Comparison of ENCODE assay signal across 9 mouse cellular contexts in the genomic region with DNA sequence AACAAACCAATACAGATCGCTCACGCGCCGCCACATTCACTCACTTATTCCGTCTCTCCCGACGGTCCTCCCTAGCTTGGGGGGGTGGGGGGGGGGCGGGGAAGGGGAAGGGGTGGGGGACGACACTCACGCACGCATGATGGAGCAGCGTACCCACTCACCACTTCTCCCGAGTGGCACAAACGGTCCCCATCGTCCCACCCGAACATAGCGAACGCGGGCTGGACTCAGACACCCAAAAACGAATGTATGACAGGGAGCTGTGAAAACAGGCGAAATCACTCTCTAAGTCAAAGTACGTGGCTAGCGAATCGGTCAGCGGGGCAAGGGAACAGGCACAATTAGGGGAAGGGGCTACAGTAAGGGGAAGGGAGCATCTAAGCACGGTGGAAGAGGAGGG. TPM values are rescaled to one million over a fixed set of nuclear protein-coding genes. Genes with fewer than 3 reads are reported as not detected.
DNase-seq lines count a peak whose midpoint lies in the region; ATAC-seq lines count a peak whose summit lies in the region.
"Had no signal": no experiment of that assay in that cellular context is flagged by ENCODE, and none has a peak within 500 bp of the region (broad histone marks: within the 10 kb centered on the region; RNA-seq: fewer than 3 reads in every experiment).

No protein-coding gene starts in this region.

- H3K9me3 ChIP-seq in forebrain, embryonic 10.5 days: no peaks in the 10 kb centered on the region
- no peaks in the 10 kb centered on the region for H3K9me3 ChIP-seq in forebrain, embryonic 16.5 days (ENCODE audit: control insufficient read depth, low read length)
- no peaks in the 10 kb centered on the region for H3K9me3 ChIP-seq in liver, embryonic 12.5 days (replicated peaks)
- H3K9me3 ChIP-seq: heart, embryonic 15.5 days had no signal

- no peaks in the 10 kb centered on the region for H3K27me3 ChIP-seq in forebrain, embryonic 10.5 days (ENCODE audit: poor library complexity, severe bottlenecking)
- H3K27me3 ChIP-seq in forebrain, embryonic 16.5 days (replicated peaks; ENCODE audit: control insufficient read depth, insufficient read depth, low read length): no peaks in the 10 kb centered on the region
- no peaks in the 10 kb centered on the region for H3K27me3 ChIP-seq in liver, embryonic 12.5 days (replicated peaks)
- H3K27me3 ChIP-seq: heart, embryonic 15.5 days had no signal

- WGBS in forebrain, embryonic 10.5 days: 4% methylated on average over 25 of the region's 26 CpGs
- 5% methylated on average over 24 of the region's 26 CpGs for WGBS in forebrain, embryonic 16.5 days
- WGBS in liver, embryonic 12.5 days (ENCODE audit: insufficient replicate concordance): 2% methylated on average over 26 of the region's 26 CpGs

- H3K36me3 ChIP-seq in forebrain, embryonic 10.5 days (replicated peaks): no peaks in the 10 kb centered on the region
- no peaks in the 10 kb centered on the region for H3K36me3 ChIP-seq in forebrain, embryonic 16.5 days (ENCODE audit: control insufficient read depth, insufficient read depth)
- no peaks in the 10 kb centered on the region for H3K36me3 ChIP-seq in liver, embryonic 12.5 days
- H3K36me3 ChIP-seq: heart, embryonic 15.5 days had no signal

- no peak overlapping the region for H3K4me2 ChIP-seq in forebrain, embryonic 16.5 days (ENCODE audit: low read length)
- H3K4me2 ChIP-seq in liver, embryonic 12.5 days: no peak overlapping the region
- H3K4me2 ChIP-seq: heart, embryonic 15.5 days had no signal

- H3K4me3 ChIP-seq in forebrain, embryonic 10.5 days: no peak overlapping the region
- no peak overlapping the region for H3K4me3 ChIP-seq in forebrain, embryonic 16.5 days (replicated peaks; ENCODE audit: low read length)
- no peak overlapping the region for H3K4me3 ChIP-seq in liver, embryonic 12.5 days
- H3K4me3 ChIP-seq: heart, embryonic 15.5 days had no signal

- H3K4me1 ChIP-seq in forebrain, embryonic 10.5 days: no peaks in the 10 kb centered on the region
- no peaks in the 10 kb centered on the region for H3K4me1 ChIP-seq in forebrain, embryonic 16.5 days (replicated peaks; ENCODE audit: control insufficient read depth, insufficient read depth, low read length)
- peaks cover 7% of the 10 kb centered on the region for H3K4me1 ChIP-seq in liver, embryonic 12.5 days
- H3K4me1 ChIP-seq: heart, embryonic 15.5 days had no signal

- H3K9ac ChIP-seq in forebrain, embryonic 16.5 days (replicated peaks; ENCODE audit: low read depth, low read length): no peak overlapping the region
- no peak overlapping the region for H3K9ac ChIP-seq in liver, embryonic 12.5 days
- H3K9ac ChIP-seq: heart, embryonic 15.5 days had no signal

- peak; percentile 96 for DNase-seq in forebrain, embryonic 10.5 days (ENCODE audit: extremely low spot score, low spot score)
- DNase-seq in liver: peak; percentile 49
- DNase-seq in T-cell, adult 2 months (ENCODE audit: low spot score): peak; percentile 37
- DNase-seq in layer of hippocampus, postnatal 36 days: peak; percentile 15 to 23
- DNase-seq in thymus, adult 18-20 months: peak; percentile 10 to 22

- no peak for ATAC-seq in forebrain, embryonic 16.5 days
- ATAC-seq in liver, embryonic 12.5 days: no peak
- ATAC-seq in inflammation-experienced regulatory T-cells, adult 6 months: no peak

- no peak overlapping the region for H3K27ac ChIP-seq in forebrain, embryonic 10.5 days
- no peak overlapping the region for H3K27ac ChIP-seq in forebrain, embryonic 16.5 days (ENCODE audit: low read length)
- H3K27ac ChIP-seq in liver, embryonic 12.5 days: no peak overlapping the region
- H3K27ac ChIP-seq: heart, embryonic 15.5 days had no signal

RNA-seq across cellular contexts. Expression of a gene that starts 30.2 kb away (rescaled TPM):
- polyA plus RNA-seq in forebrain, embryonic 10.5 days (2016; fragmentation: Nextera tagmentation; extraction: Ambion mirVana): not detected in 2 replicates
- polyA plus RNA-seq in forebrain, embryonic 16.5 days (2015; fragmentation: Nextera tagmentation; extraction: Ambion mirVana): not detected in 2 replicates
- polyA plus RNA-seq in liver, embryonic 12.5 days (2016; fragmentation: Nextera tagmentation; extraction: Ambion mirVana): not detected in 2 replicates
- not detected for total RNA-seq in layer of hippocampus, postnatal 36 days (2021)
- not detected for polyA plus RNA-seq in inflammation-experienced regulatory T-cells, adult 6 months (2017; shearing (Covaris generic))
- polyA plus RNA-seq: heart, embryonic 15.5 days had no signal

RNA-seq across cellular contexts. Expression of a gene that starts 38.4 kb away (rescaled TPM):
- polyA plus RNA-seq in forebrain, embryonic 10.5 days (2016; fragmentation: Nextera tagmentation; extraction: Ambion mirVana): 13.0 and 15.5 TPM in 2 replicates
- polyA plus RNA-seq in forebrain, embryonic 16.5 days (2015; fragmentation: Nextera tagmentation; extraction: Ambion mirVana): 25.3 and 42.4 TPM in 2 replicates
- 14.2 and 15.9 TPM in 2 replicates for polyA plus RNA-seq in liver, embryonic 12.5 days (2016; fragmentation: Nextera tagmentation; extraction: Ambion mirVana)
- 10 to 100 TPM; 38.3 to 38.6 TPM for total RNA-seq in layer of hippocampus, postnatal 36 days (2021)
- 1 to 10 TPM; 1.1 to 1.4 (median 1.2) TPM for polyA plus RNA-seq in inflammation-experienced regulatory T-cells, adult 6 months (2017; shearing (Covaris generic))

Comparison
In these comparisons a context has a peak if more than half of its experiments do, and no peak if none do; other contexts are left out.
1. DNase-seq: peak in every context shown above with its lines; median percentile 96 in forebrain, embryonic 10.5 days; 49 in liver; 37 in T-cell, adult 2 months; 19 in layer of hippocampus, postnatal 36 days; 16 in thymus, adult 18-20 months.